Mouse (Mus musculus): ENCODE data around the gene Lnpk.

DNA sequence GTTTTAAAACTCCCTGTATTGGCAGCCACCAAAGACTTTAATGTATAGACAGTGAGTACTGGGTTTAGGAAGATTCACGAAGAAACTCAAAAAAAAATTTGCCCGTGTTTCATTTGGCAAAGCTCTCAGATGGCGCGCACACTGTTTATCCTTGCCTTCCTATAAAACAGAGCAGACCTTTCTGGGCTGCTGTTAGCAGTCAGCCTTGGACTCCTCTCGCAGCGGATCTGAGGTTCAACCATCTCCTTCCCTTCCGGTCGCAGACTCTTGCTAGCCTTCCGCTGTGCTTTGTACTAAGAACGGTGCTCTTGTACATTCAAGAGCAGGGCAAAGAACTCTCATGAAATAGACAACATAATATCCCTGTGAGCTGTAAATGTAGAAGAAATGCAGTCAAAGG is 41.1 kb upstream of the Lnpk start:
- TF ChIP-seq POLR2AphosphoS2 (IDR thresholded peaks at IDR 0.05; ENCODE audit: insufficient read length, low read depth) (no peak), MYOG (IDR thresholded peaks at IDR 0.05; ENCODE audit: control insufficient read depth in 1 of 3, insufficient read depth in 1 of 3, insufficient read length in 2 of 3, low read depth in 2 of 3) (no peak)

All from myocyte (in vitro differentiated cells).